Mouse (Mus musculus) Patski (cell line): ENCODE measurements at regions not wholly inside any gene's neighbourhood (a gene's known extent, or its start where the extent isn't known, plus 50 kb on each side); places are given as distances from the start of the nearest gene placed in this dataset.

Source experiments
- ATAC-seq: fragments of 100-300 bp; one replicate; pipeline ENCODE4 v1.8.0; 2021
- CTCF ChIA-PET: fragments of 350-600 bp; sonication (Branson Sonifier 250); formaldehyde crosslinking; loops from one replicate; lab custom pipeline; 2022; ENCODE audit warnings: inconsistent platforms; lab: Charles Lee
- POLR2A ChIA-PET: fragments of 350-600 bp; sonication (Branson Sonifier 250); formaldehyde crosslinking; loops from one replicate; lab custom pipeline; 2022; ENCODE audit warnings: antibody characterized with exemption, inconsistent platforms; lab: Charles Lee
- DNase-seq: peaks from one replicate; pipeline ENCODE4 v3.0.0-alpha.2; 2011; ENCODE audit warnings: low read depth, low spot score
- H3K27me3 ChIP-seq: fragments of 371-371 bp; one replicate; pipeline ENCODE4 v1.5.1; 2021
- CTCF ChIP-seq: fragments of 100-300 bp; IDR thresholded peaks from one replicate; pipeline ENCODE4 v1.5.1; 2021
- in situ Hi-C: fragments of 300-500 bp; cut with MboI; formaldehyde crosslinking; loops from 3 replicates; pipeline ENCODE4 v1.11.1; 2018; ENCODE audit warnings: low pct_unique_long_range_greater_than_20kb, mixed read lengths

DNA sequence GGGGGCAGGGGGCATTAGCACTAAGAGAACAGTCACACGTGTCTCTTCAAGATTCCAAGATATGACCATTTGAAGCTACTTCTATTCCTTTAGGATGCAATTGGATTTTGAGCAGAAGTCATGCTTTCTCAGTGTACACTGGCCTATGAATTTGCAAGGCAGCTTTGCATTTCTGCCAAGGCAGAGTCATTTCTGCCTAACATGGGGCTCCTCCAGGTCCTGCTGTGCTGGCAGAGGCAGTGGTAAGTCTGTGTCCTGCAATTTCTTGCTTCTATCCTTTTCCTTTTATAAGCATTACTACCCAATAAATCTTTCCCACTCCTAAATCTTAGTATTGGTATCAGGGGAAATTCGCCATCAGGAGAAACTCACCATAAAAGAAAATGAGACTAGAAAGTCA, 56.0 kb upstream of the Ostn start:
- CTCF ChIA-PET: no interaction called here
- POLR2A ChIA-PET: no interaction called here
- TF ChIP-seq CTCF: no peak
- ATAC-seq (no peak), DNase-seq (no peak)
- in situ Hi-C loops: loop anchor here (25.0 kb wide), 1 partner anchor 1236 kb away; no protein-coding TSS in a partner anchor
- peaks cover 35% of the 10 kb centered on the region for H3K27me3 ChIP-seq
